Mouse (Mus musculus): ENCODE data around the gene Grid2. TPM values are rescaled to one million over a fixed set of nuclear protein-coding genes. Genes with fewer than 3 reads are reported as not detected.

Gene Grid2
- polyA plus RNA-seq (2012; ENCODE audit: insufficient read depth, low replicate concordance) = not detected in 2 replicates

- no peak for TF ChIP-seq GATA1 (IDR thresholded peaks at IDR 0.05; ENCODE audit: borderline replicate concordance, low read length)
- no peak for TF ChIP-seq FLI1 (IDR thresholded peaks at IDR 0.05; ENCODE audit: low read length)
- Histone ChIP-seq H3K27me3 (replicated peaks) (peaks cover 51% of the 10 kb centered on the region), H3K4me1 (peaks cover 18% of the 10 kb centered on the region), H3K4me3 (replicated peaks) (peak within 1 kb of the TSS; percentile 84), H3K9me3 (peaks cover 8% of the 10 kb centered on the region; the same call in 1 of the 2 replicates), H3K36me3 (replicated peaks; ENCODE audit: low read length) (no peaks in the 10 kb centered on the region)
These were observed at the start of gene Grid2 for GRCm38 (mm10) chr6:63255826-63256555. TSS of gene Grid2 (plus strand) at chr6:63255876.

- Histone ChIP-seq H3K27me3 (replicated peaks) (peaks cover 16% of the 10 kb centered on the region), H3K4me3 (replicated peaks) (no peak overlapping the region), H3K4me1 (no peaks in the 10 kb centered on the region), H3K9me3 (peaks cover 8% of the 10 kb centered on the region; the same call in 1 of the 2 replicates), H3K36me3 (replicated peaks; ENCODE audit: low read length) (no peaks in the 10 kb centered on the region)
- TF ChIP-seq GATA1 (IDR thresholded peaks at IDR 0.05; ENCODE audit: borderline replicate concordance, low read length) = no peak
- TF ChIP-seq FLI1 (IDR thresholded peaks at IDR 0.05; ENCODE audit: low read length) = no peak
These were observed 4.9 kb upstream of the Grid2 start for GRCm38 (mm10) chr6:63250738-63251137.

GRCm38 (mm10) chr6:63256556-63257405 lies 1.1 kb downstream of the Grid2 start:
- peak overlapping the region; percentile 84 for H3K4me3 ChIP-seq (replicated peaks)
- peaks cover 51% of the 10 kb centered on the region for H3K27me3 ChIP-seq (replicated peaks)
- H3K4me1 ChIP-seq = peaks cover 18% of the 10 kb centered on the region
- TF ChIP-seq FLI1 (IDR thresholded peaks at IDR 0.05; ENCODE audit: low read length) (no peak), GATA1 (IDR thresholded peaks at IDR 0.05; ENCODE audit: borderline replicate concordance, low read length) (no peak)
- no peaks in the 10 kb centered on the region for H3K36me3 ChIP-seq (replicated peaks; ENCODE audit: low read length)
- peaks cover 8% of the 10 kb centered on the region; the same call in 1 of the 2 replicates for H3K9me3 ChIP-seq

- H3K4me3 ChIP-seq (replicated peaks) = peak overlapping the region; percentile 81
- H3K9me3 ChIP-seq = peaks cover 8% of the 10 kb centered on the region; the same call in 1 of the 2 replicates
- TF ChIP-seq FLI1 (IDR thresholded peaks at IDR 0.05; ENCODE audit: low read length) = no peak
- TF ChIP-seq GATA1 (IDR thresholded peaks at IDR 0.05; ENCODE audit: borderline replicate concordance, low read length) = no peak
- H3K27me3 ChIP-seq (replicated peaks) = peaks cover 51% of the 10 kb centered on the region
- H3K36me3 ChIP-seq (replicated peaks; ENCODE audit: low read length) = no peaks in the 10 kb centered on the region
- H3K4me1 ChIP-seq = peaks cover 18% of the 10 kb centered on the region
These were observed 1.8 kb downstream of the Grid2 start for GRCm38 (mm10) chr6:63257406-63257845.

- Histone ChIP-seq H3K4me3 (replicated peaks) (no peak overlapping the region), H3K4me1 (peaks cover 18% of the 10 kb centered on the region), H3K9me3 (peaks cover 8% of the 10 kb centered on the region; the same call in 1 of the 2 replicates), H3K27me3 (replicated peaks) (peaks cover 51% of the 10 kb centered on the region), H3K36me3 (replicated peaks; ENCODE audit: low read length) (no peaks in the 10 kb centered on the region)
- TF ChIP-seq GATA1 (IDR thresholded peaks at IDR 0.05; ENCODE audit: borderline replicate concordance, low read length) = no peak
- no peak for TF ChIP-seq FLI1 (IDR thresholded peaks at IDR 0.05; ENCODE audit: low read length)
These were observed 2.2 kb downstream of the Grid2 start for GRCm38 (mm10) chr6:63257876-63258275.

- TF ChIP-seq FLI1 (IDR thresholded peaks at IDR 0.05; ENCODE audit: low read length) (no peak), GATA1 (IDR thresholded peaks at IDR 0.05; ENCODE audit: borderline replicate concordance, low read length) (no peak)
- H3K4me3 ChIP-seq (replicated peaks) = no peak overlapping the region
- no peaks in the 10 kb centered on the region for H3K36me3 ChIP-seq (replicated peaks; ENCODE audit: low read length)
- peaks cover 5% of the 10 kb centered on the region; the same call in 1 of the 2 replicates for H3K9me3 ChIP-seq
- H3K27me3 ChIP-seq (replicated peaks) = peaks cover 44% of the 10 kb centered on the region
- H3K4me1 ChIP-seq = peaks cover 18% of the 10 kb centered on the region
These were observed 4.1 kb downstream of the Grid2 start for GRCm38 (mm10) chr6:63259764-63260163.

GRCm38 (mm10) chr6:63284419-63284818 lies 28.7 kb downstream of the Grid2 start:
- H3K36me3 ChIP-seq (replicated peaks; ENCODE audit: low read length) = no peaks in the 10 kb centered on the region
- H3K4me1 ChIP-seq = no peaks in the 10 kb centered on the region
- H3K9me3 ChIP-seq = no peaks in the 10 kb centered on the region
- no peaks in the 10 kb centered on the region for H3K27me3 ChIP-seq (replicated peaks)
- no peak overlapping the region for H3K4me3 ChIP-seq (replicated peaks)
- TF ChIP-seq FLI1 (IDR thresholded peaks at IDR 0.05; ENCODE audit: low read length) (no peak), GATA1 (IDR thresholded peaks at IDR 0.05; ENCODE audit: borderline replicate concordance, low read length) (no peak)

- TF ChIP-seq FLI1 (IDR thresholded peaks at IDR 0.05; ENCODE audit: low read length) = no peak
- no peak for TF ChIP-seq GATA1 (IDR thresholded peaks at IDR 0.05; ENCODE audit: borderline replicate concordance, low read length)
- Histone ChIP-seq H3K36me3 (replicated peaks; ENCODE audit: low read length) (no peaks in the 10 kb centered on the region), H3K4me1 (no peaks in the 10 kb centered on the region), H3K9me3 (no peaks in the 10 kb centered on the region), H3K4me3 (replicated peaks) (no peak overlapping the region), H3K27me3 (replicated peaks) (no peaks in the 10 kb centered on the region)
These were observed 86.8 kb downstream of the Grid2 start for GRCm38 (mm10) chr6:63342438-63343004.

GRCm38 (mm10) chr6:63347015-63347414 lies 91.3 kb downstream of the Grid2 start:
- Histone ChIP-seq H3K36me3 (replicated peaks; ENCODE audit: low read length) (no peaks in the 10 kb centered on the region), H3K9me3 (no peaks in the 10 kb centered on the region), H3K4me3 (replicated peaks) (no peak overlapping the region), H3K27me3 (replicated peaks) (no peaks in the 10 kb centered on the region), H3K4me1 (no peaks in the 10 kb centered on the region)
- TF ChIP-seq FLI1 (IDR thresholded peaks at IDR 0.05; ENCODE audit: low read length) (no peak), GATA1 (IDR thresholded peaks at IDR 0.05; ENCODE audit: borderline replicate concordance, low read length) (no peak)

All from megakaryocyte, embryonic 14.5 days (primary cell).